Mouse (Mus musculus) limb, embryonic 11.5 days (tissue): Measurements from ENCODE around the gene Gapdhs. TPM values are rescaled to one million over a fixed set of nuclear protein-coding genes. Genes with fewer than 3 reads are reported as not detected.
"Not testable (repeated sequence)": the region's sequence is repeated elsewhere in the genome, so short reads cannot be mapped to it uniquely, and the experiment has no call there.

ENCODE experiments used
- ATAC-seq: fragments of 200-750 bp; cut with Nextera tagmentation; 2 replicates; pipeline ENCODE4 v1.8.0; 2017; ENCODE audit warnings: low read depth; ENCODE audit not compliant: insufficient number of reproducible peaks, low FRiP score, low TSS enrichment
- DNase-seq: peaks from one replicate; pipeline ENCODE4 v3.0.0-alpha.2; 2015; ENCODE audit warnings: low spot score
- H3K27ac ChIP-seq: fragments of 300-500 bp; sonication (generic); replicated peaks from 2 replicates; pipeline ENCODE4 v1.5.1; 2014; ENCODE audit warnings: low read depth, mild to moderate bottlenecking, low read length
- H3K27me3 ChIP-seq: fragments of 300-500 bp; sonication (generic); 2 replicates; pipeline ENCODE4 v1.6.1; 2014; ENCODE audit warnings: mild to moderate bottlenecking, low read length, mixed read lengths; ENCODE audit not compliant: control insufficient read depth, insufficient read depth
- H3K36me3 ChIP-seq: fragments of 300-500 bp; sonication (generic); 2 replicates; pipeline ENCODE4 v1.6.1; 2014; ENCODE audit warnings: mild to moderate bottlenecking, low read length, moderate library complexity, mixed read lengths; ENCODE audit not compliant: control insufficient read depth, insufficient read depth
- H3K4me1 ChIP-seq: fragments of 300-500 bp; sonication (generic); 2 replicates; pipeline ENCODE4 v1.6.1; 2014; ENCODE audit warnings: low read length, mixed read lengths; ENCODE audit not compliant: control insufficient read depth, insufficient read depth
- H3K4me2 ChIP-seq: fragments of 300-500 bp; sonication (generic); 2 replicates; pipeline ENCODE4 v1.6.1; 2014; ENCODE audit warnings: low read depth, mild to moderate bottlenecking, moderate library complexity; ENCODE audit not compliant: severe bottlenecking
- H3K4me3 ChIP-seq: fragments of 300-500 bp; sonication (generic); 2 replicates; pipeline ENCODE4 v1.5.1; 2014; ENCODE audit warnings: low read depth, low read length
- H3K9ac ChIP-seq: fragments of 300-500 bp; sonication (generic); 2 replicates; pipeline ENCODE4 v1.6.1; 2014; ENCODE audit warnings: mild to moderate bottlenecking, low read length
- H3K9me3 ChIP-seq: fragments of 300-500 bp; sonication (generic); 2 replicates; pipeline ENCODE4 v1.6.1; 2016; ENCODE audit warnings: low read length; ENCODE audit not compliant: control insufficient read depth
- WGBS: fragments of 180-500 bp; shearing (Covaris S2); extraction: QIAGEN DNeasy Blood & Tissue Kit; methylation state at CpG from one replicate; pipeline ENCODE4 v1.1.7; 2014; 5-methylcytosine and 5-hydroxymethylcytosine counted together
- polyA plus RNA-seq: library from polyadenylated mRNA; unstranded; fragments of >200 nt; fragmentation: Nextera tagmentation; extraction: Ambion mirVana; gene quantifications from 2 replicates; pipeline ENCODE4 v1.2.1, GENCODE M21; 2014

The Gapdhs gene
- polyA plus RNA-seq: 0.43 and 0.47 TPM in 2 replicates

GRCm38 (mm10) chr7:30743617-30744016, at the start of gene Gapdhs:
Gene Gapdhs (minus strand): TSS chr7:30743681.
- not testable (repeated sequence) for H3K36me3 ChIP-seq, H3K4me2 ChIP-seq, DNase-seq, H3K9ac ChIP-seq, H3K27me3 ChIP-seq, H3K4me1 ChIP-seq, ATAC-seq, H3K27ac ChIP-seq, H3K4me3 ChIP-seq, H3K9me3 ChIP-seq
- WGBS: 100% methylated on average over 1 of the region's 4 CpGs

GRCm38 (mm10) chr7:30791921-30792320, 48.4 kb upstream of the Gapdhs start:
- ATAC-seq: no peak
- Histone ChIP-seq H3K4me1 (no peaks in the 10 kb centered on the region), H3K4me3 (no peak overlapping the region), H3K27me3 (no peaks in the 10 kb centered on the region), H3K27ac (no peak overlapping the region), H3K9me3 (no peaks in the 10 kb centered on the region), H3K9ac (no peak overlapping the region), H3K36me3 (no peaks in the 10 kb centered on the region), H3K4me2 (no peak overlapping the region)
- WGBS: 26% methylated on average over 9 of the region's 9 CpGs
- DNase-seq: no peak

- ATAC-seq (no peak), DNase-seq (no peak)
- Histone ChIP-seq H3K27ac (no peak overlapping the region), H3K4me1 (no peaks in the 10 kb centered on the region), H3K4me3 (no peak overlapping the region), H3K9me3 (no peaks in the 10 kb centered on the region), H3K27me3 (no peaks in the 10 kb centered on the region), H3K36me3 (no peaks in the 10 kb centered on the region), H3K4me2 (no peak overlapping the region), H3K9ac (no peak overlapping the region)
- 84% methylated on average over 10 of the region's 10 CpGs for WGBS
These were observed 46.7 kb upstream of the Gapdhs start for GRCm38 (mm10) chr7:30790141-30790540.

GRCm38 (mm10) chr7:30787377-30788022, 44.0 kb upstream of the Gapdhs start, which contains the start of gene Krtdap:
Gene Krtdap (plus strand): TSS chr7:30787896.
- no peaks in the 10 kb centered on the region for H3K27me3 ChIP-seq
- no peaks in the 10 kb centered on the region for H3K4me1 ChIP-seq
- no peak within 1 kb of the TSS for H3K27ac ChIP-seq
- no peak within 1 kb of the TSS for H3K9ac ChIP-seq
- WGBS: 52% methylated on average over 13 of the region's 15 CpGs
- H3K36me3 ChIP-seq: no peaks in the 10 kb centered on the region
- H3K4me2 ChIP-seq: no peak within 1 kb of the TSS
- H3K9me3 ChIP-seq: no peaks in the 10 kb centered on the region
- no peak within 1 kb of the TSS for H3K4me3 ChIP-seq
- no peak for DNase-seq
- no peak for ATAC-seq

- ATAC-seq: no peak
- Histone ChIP-seq H3K9ac (no peak overlapping the region), H3K27ac (no peak overlapping the region), H3K9me3 (no peaks in the 10 kb centered on the region), H3K4me2 (no peak overlapping the region), H3K36me3 (no peaks in the 10 kb centered on the region), H3K27me3 (no peaks in the 10 kb centered on the region), H3K4me3 (no peak overlapping the region), H3K4me1 (no peaks in the 10 kb centered on the region)
- WGBS: 62% methylated on average over 13 of the region's 13 CpGs
- no peak for DNase-seq
These were observed 42.5 kb upstream of the Gapdhs start for GRCm38 (mm10) chr7:30785721-30786546.

- no peak overlapping the region for H3K4me3 ChIP-seq
- WGBS: 76% methylated on average over 1 of the region's 1 CpGs
- no peak for ATAC-seq
- H3K9ac ChIP-seq: no peak overlapping the region
- no peaks in the 10 kb centered on the region for H3K36me3 ChIP-seq
- no peak for DNase-seq
- no peaks in the 10 kb centered on the region for H3K27me3 ChIP-seq
- H3K9me3 ChIP-seq: no peaks in the 10 kb centered on the region
- no peaks in the 10 kb centered on the region for H3K4me1 ChIP-seq
- H3K4me2 ChIP-seq: no peak overlapping the region
- no peak overlapping the region for H3K27ac ChIP-seq
These were observed 41.7 kb upstream of the Gapdhs start for GRCm38 (mm10) chr7:30785154-30785553.

GRCm38 (mm10) chr7:30782658-30783057, 39.2 kb upstream of the Gapdhs start:
- Histone ChIP-seq H3K9me3 (no peaks in the 10 kb centered on the region), H3K9ac (no peak overlapping the region), H3K27me3 (no peaks in the 10 kb centered on the region), H3K4me1 (no peaks in the 10 kb centered on the region), H3K4me3 (no peak overlapping the region), H3K4me2 (no peak overlapping the region), H3K27ac (no peak overlapping the region), H3K36me3 (no peaks in the 10 kb centered on the region)
- DNase-seq: no peak
- 79% methylated on average over 3 of the region's 3 CpGs for WGBS
- no peak for ATAC-seq

GRCm38 (mm10) chr7:30781792-30782191, 38.3 kb upstream of the Gapdhs start:
- DNase-seq (no peak), ATAC-seq (no peak)
- H3K27ac ChIP-seq: no peak overlapping the region
- no peak overlapping the region for H3K9ac ChIP-seq
- no peaks in the 10 kb centered on the region for H3K27me3 ChIP-seq
- H3K9me3 ChIP-seq: no peaks in the 10 kb centered on the region
- no peak overlapping the region for H3K4me2 ChIP-seq
- 72% methylated on average over 4 of the region's 4 CpGs for WGBS
- H3K4me3 ChIP-seq: no peak overlapping the region
- no peaks in the 10 kb centered on the region for H3K36me3 ChIP-seq
- no peaks in the 10 kb centered on the region for H3K4me1 ChIP-seq
